Mouse (Mus musculus) adrenal gland, postnatal 14 days (tissue): ENCODE results near the gene Vmn2r102. TPM values are rescaled to one million over a fixed set of nuclear protein-coding genes. Genes with fewer than 3 reads are reported as not detected.

Experiments used
- DNase-seq: peaks from one replicate; pipeline ENCODE4 v3.0.0; 2021; ENCODE audit warnings: mixed read lengths
- long read RNA-seq, 2 experiments: library from polyadenylated mRNA; stranded (forward); transcript quantifications; one replicate each; pipeline ENCODE4 v2.0.0; 2021
- total RNA-seq: library from RNA; stranded (reverse); gene quantifications from 2 replicates; pipeline ENCODE4 v1.2.3, GENCODE M21; 2021

The Vmn2r102 gene
- total RNA-seq: not detected in 2 replicates
- long read RNA-seq, experiment 1: 0 reads
- long read RNA-seq, experiment 2: 0 reads

- no peak for DNase-seq
Observed at GRCm38 (mm10) chr17:19660028-19660427, at the start of gene Vmn2r102. Gene Vmn2r102 (plus strand): TSS chr17:19660328.

DNA sequence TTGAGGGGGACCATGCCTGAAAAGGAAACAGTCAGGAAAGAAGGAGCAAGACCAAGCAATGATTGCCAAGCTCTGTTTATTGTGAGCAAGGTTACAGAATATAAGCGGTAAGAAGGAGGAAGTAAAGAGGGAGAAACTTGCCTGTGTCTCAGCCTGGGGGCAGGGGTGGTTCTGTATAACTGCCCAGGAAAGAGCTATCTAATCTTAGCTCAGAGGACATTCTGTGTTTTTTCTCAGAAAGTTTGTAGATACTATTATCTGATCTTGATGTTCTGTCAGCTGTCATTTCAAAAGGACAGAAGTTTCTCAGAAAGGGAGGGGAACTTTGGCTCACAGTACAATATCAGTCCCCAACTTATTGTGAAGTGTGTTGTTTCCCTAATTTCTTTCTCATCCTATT, 30.8 kb upstream of the Vmn2r102 start:
- no peak for DNase-seq

GRCm38 (mm10) chr17:19658447-19658846, 1.7 kb upstream of the Vmn2r102 start:
- DNase-seq: no peak

GRCm38 (mm10) chr17:19692062-19692461, 31.9 kb downstream of the Vmn2r102 start:
- DNase-seq: no peak

Other genes with a start within 250 kb of the Vmn2r102 start
- gene Vmn2r100, start 155.6 kb upstream of the Vmn2r102 start, total RNA-seq: not detected in 2 replicates
- not detected in 2 replicates for gene Vmn2r101, start 83.1 kb upstream of the Vmn2r102 start, total RNA-seq
- gene Vmn2r103, start 113.0 kb downstream of the Vmn2r102 start, total RNA-seq: not detected in 2 replicates